Mouse (Mus musculus) frontal cortex, postnatal 36 days (tissue): ENCODE data around the gene Adgrg7.

Experiments used
- DNase-seq, 2 experiments: peaks; one replicate each; pipeline ENCODE4 v3.0.0; 2022; ENCODE audit warnings: low spot score in 2 of 2

The Adgrg7 gene

DNA sequence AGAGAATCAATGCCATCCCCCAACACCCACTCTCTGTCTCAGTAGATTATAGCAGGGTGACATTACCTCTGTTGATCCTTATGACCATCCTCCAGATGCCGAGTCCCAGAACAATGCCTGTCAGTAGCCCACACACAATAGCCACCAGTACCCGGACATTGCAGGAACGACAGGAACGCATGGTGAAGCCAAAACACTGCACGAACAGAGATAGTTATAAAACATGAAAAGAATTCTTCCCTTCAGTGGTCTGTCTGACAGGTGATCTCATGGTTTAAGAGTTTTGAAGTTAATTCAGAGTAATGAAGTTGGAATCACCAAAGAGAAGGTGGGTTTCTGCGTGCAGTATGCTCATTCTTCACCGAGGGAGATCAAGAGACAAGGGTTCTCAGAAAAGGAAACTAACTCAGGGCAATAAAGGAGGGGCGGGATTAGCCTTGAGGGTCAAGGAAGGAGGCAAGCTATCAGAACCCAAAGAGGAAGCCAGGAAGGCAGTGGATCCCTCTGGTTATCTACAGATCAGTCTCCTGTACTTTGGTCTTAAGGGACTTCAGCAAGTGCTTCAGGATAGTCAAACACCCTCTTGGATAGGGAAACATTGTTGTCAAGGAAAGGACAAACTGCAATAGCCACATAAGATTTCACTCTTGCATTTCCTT is at the start of gene Adgrg7:
TSS of gene Adgrg7 (minus strand) at position 375 of the 659 bp plus-strand sequence.
- no peak for DNase-seq

DNA sequence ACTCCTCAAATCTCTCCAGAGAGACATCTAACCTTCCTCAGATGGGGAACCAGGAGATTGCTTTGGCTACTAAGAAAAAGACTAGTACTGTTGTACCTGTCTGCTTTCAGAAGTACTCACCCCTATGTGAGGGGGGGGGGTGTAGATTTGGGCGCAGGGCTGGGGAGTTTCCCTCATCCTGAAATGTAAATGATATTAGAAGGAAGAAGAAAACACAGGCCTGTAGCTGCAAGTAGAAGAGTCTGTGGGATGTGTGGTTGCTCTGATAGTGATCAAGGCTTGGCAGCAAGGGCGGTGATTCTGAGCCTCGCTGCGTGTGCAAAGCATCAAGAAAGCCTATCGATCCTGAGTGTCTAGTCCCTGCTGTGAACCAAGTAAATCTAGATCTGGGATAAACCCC is 47.3 kb upstream of the Adgrg7 start:
- no peak for DNase-seq

DNA sequence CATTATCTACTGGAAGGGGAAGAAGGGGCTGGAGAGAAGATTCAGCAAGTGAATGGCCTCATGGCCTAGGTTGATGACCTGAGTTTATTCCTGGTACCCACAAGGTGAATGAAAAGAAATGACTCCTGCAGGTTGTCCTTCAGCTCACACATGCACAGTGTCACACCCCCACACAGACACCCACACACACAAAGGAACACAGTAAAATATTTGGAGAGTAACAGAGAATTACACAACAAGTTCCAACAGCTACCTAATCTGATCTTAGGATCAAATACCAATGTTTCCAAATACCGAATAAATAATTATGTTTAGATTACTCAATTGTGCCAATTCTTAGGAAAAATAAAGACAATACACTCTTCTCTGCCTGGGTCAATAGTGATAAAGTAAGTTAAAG is 37.7 kb upstream of the Adgrg7 start:
- DNase-seq: no peak

DNA sequence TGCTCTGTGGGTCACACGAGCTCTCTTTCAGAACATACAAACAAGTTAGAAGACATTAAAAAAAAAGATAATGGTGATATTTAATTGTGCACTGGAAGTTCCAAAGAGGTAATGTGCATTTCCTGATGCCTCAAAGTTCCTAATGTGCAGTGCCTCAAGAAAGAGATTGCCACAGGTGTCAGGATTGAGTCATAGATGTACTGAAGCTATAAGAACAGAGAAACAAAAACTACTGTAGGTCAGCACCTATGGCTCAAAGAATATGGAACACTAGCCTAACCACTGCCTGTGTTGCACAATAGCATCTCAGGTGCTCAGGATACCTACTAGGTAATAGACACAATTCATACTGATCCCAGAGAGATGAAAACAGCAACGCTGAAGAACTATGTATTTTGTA is 36.3 kb upstream of the Adgrg7 start:
- DNase-seq: no peak

DNA sequence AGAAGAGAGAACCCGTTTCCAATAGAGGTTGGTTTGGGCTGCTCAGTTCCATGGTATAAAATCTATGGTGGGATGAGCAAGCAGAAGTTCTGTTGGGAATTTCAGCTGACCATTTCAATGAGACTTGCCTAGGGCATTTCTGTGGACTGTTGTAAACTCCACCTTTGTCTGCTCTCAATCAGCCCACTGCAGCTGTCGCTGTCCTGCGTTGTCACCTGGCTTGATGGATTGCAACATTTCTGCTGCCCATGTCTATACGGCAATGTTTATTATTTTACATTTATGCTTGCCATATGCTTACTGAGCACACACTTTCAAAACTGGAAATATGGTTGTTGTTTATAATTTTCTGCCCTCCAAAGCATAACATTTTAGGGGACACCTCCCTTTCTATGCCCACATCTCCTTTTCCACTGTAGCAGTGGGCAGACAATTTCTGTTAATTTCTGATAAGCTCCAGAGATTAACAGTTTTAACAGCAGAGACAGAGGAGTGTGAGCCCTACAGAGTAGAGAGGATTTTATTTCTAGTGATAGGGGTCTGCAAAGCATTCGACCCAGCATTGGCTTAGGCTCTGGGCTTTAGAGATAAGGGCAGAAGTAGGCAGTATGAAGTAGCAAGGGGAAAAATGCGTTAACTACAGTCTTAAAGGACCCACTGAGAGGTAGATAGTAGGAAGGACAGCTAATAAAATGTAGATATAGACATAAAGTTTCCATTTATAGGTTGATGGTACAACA is 5.9 kb upstream of the Adgrg7 start:
- no peak for DNase-seq

DNA sequence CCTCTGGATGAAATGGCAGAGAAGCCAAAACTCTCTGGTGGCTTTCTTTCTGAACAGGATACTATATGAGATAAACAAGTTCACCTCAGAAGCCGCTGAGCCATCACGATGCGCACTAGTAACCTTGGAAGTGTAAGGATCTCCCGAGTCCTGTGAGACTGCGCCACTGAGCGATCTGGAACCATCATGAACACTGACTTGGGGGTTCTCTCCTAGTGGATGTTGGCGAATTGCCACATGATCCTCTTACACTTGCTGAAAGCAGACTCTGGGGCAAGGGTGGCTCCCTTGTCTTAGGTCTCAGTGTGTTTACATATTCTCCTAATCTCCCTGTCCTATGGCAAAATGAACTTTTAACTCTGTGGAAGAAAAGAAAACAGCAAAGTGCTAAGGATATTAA is 5.3 kb upstream of the Adgrg7 start:
- DNase-seq: no peak

DNA sequence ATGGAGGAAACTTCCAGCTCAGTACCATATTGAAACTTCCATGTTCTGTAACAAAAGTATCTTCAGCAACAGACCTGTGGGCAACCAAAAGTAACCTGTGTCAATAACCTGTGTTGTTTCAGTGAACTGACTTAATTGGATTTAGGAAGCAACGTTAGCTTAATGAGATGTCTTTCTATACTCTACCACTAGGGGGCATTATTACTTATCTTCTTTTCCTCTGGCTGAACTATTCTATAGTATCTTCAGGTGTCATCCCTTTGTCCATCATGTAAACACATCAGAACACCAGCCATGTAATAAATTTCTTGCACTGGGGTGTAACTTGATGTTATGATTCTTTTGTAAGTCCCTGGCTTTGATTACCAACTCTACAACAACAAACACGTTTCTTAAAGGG is 4.8 kb upstream of the Adgrg7 start:
- no peak for DNase-seq

DNA sequence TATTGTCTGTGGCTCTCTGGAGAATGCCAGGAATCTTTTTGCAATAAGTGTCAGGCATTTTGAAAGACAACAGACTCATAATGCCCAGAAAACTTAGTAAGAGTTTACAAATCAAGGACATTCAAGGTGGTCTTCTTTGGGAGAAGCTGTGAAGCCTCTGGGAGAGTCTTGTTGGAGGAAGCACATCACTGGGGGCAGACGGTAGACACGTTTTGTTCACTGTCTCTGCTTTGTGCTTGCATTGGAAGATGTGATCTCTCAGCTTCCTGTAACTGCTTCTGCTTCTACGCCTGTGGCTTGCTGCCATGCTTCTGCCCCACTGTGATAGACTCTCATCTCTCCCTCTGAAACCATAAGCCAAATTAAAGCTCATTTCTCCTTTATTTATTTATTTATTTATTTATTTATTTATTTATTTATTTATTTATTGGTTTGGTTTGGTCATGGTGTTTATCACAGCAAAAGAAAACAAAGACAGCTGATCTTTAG is 3.9 kb upstream of the Adgrg7 start:
- no peak for DNase-seq

DNA sequence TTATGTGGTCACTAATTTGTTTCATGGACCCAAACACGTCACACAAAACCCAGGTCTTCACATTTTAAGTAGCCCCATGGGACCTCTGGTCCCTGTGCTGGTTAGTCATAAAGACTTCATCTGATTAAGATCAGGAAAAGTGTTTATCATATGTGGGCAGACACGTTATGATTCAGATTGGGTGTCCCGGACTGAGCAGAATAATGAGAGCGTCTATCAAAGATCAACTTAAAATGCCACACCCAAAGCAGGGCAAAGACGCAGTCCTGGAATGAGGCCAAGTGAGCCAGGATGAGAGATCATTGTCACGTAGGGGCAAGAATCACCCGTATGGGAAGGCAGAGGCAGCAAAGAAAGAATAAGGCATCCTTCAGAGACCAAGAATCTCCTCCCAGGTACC is 3.2 kb upstream of the Adgrg7 start:
- no peak for DNase-seq

DNA sequence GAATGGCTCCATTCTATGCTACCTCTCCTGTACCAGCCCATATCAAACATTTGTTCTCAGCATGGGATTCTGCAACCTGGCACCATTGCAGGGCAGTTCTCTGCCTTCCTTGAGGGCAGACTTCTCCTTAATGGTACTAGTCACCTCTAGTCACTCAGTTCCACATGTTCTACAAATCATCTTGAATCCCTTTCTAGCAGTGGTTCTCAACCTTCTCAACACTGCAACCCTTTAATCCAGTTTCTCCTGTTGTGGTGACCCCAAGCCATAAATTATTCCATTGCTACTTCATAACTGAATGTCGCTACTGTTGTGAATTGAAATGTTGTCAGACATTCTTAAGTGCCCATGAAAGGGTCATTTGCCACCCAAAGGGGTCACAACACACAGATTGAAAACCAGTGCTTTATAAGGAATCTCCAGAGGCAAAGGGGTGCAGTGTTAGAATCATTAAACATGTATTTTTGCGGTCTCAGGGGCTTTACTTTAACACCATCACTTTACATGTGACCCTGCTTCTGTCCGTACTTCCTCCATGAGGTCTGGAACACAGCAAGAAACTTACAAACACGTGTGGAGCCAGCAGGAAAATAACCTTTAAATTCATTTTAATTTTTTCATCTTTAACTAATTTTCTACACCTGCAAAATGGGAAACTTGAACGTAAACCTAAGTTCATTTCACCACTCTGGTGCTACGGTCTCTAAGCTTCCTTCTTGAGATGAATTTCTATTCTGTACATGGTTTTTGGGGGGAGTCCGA is 1.1 kb downstream of the Adgrg7 start:
- DNase-seq: no peak

DNA sequence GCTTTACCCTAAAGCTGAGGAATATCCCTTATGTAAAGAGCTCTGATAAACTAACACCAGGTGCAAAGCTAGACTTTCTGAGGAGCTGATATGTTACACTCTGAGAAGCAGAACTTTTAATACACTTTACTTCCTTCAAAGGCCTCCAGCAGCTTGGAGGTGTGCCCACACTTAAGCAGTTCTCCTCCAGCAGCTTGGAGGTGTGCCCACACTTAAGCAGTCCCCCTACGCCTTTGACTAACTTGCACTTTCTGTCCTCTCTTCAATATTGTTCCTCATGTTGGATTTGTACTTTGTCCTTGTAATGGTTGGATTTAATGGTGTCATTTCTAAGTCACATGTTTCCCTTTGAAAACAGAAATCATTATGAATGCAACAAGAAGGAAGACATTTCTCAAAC is 1.9 kb downstream of the Adgrg7 start:
- DNase-seq: no peak

DNA sequence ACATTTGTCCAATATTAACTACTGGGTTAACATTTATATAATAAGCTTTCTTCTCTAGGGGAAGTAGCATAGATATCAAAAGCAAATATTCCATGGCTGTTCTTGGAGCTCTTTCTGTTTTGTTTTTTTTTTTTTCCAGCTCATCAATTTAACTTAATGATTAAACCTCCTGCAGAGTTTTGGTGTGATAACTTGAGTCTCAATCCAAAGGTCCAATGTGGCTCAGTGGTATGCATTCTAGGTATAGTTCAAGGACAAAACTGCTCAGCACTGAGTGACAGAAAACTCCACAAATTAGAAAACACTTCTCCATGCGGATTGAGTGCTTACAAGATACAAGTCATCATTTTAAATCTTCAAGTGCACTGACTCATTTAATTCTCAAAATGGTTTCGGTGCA is 9.7 kb downstream of the Adgrg7 start:
- DNase-seq: no peak

DNA sequence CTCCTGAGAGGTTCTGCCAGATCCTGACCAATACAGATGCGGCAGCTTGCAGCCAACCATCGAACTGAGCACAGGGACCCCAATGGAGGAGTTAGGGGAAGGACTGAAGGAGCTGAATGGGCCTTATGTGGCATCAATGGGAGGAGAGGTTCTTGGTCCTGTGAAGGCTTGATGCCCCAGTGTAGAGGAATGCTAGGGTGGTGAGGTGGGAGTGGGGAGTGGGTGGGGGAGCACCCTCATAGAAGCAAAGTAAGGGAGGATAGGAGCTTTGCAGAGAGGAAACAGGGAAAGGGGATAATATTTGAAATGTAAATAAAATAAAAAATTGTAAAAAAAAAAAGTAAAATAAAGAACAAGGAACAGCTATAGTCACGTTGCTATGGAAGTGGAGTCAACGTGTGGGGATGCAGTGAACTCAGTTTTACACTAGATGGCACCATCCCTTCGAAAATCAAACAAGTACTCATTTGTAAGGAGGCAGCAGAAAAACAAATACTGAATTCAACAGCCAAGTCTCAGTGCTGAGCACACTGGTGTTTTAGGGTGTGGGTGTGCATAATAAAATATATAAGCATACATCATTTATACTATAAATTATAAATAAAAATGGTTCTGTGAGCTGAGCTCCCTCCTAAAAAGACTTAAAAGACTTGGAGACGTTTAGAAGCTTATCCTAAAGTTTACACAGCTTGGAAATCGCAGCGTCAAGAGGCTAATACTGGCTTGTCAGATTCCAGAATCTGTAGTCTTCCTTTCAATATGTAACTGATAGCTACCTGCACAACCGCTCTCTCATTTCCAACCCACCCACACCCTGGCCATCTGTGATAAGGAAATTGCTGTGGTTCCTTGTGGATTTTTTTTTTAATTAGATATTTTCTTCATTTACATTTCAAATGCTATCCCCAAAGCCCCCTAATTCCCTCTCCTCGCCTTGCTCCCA is 24.2 kb downstream of the Adgrg7 start:
- peak; percentile 48 to 77 for DNase-seq

DNA sequence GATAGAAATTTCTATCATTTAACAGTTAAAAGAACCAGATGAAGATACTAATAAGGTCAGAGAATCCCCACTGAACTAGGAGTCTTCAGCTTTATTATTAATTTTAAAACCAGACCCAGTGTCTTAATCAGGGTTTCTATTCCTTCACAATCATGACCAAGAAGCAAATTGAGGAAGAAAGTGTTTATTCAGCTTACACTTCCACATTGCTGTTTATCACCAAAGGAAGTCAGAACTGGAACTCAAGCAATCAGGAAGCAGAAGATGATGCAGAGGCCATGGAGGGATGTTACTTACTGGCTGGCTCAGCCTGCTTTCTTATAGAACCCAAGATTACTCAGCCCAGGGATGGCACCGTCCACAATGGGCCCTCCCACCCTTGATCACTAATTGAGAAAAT is 66.6 kb downstream of the Adgrg7 start:
- DNase-seq: no peak

DNA sequence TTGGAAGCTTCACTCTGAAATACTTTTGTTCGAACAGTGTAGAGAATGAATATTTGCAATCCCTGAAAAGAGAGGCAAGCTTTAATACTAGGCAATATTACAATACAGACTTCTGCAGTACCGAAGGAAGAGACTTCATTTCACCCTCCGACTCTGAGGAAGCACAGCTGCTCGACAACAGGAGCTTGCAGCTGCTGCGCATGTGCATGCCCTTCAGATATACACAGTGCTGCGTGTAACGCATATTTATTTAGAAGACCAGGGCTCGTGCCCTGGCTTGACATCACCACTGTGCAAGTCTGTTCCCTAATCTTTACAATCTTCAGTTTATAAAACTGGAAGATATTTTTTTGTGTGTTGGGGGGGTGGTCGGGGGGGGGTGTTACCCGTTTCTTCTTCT is 70.7 kb downstream of the Adgrg7 start:
- no peak for DNase-seq

DNA sequence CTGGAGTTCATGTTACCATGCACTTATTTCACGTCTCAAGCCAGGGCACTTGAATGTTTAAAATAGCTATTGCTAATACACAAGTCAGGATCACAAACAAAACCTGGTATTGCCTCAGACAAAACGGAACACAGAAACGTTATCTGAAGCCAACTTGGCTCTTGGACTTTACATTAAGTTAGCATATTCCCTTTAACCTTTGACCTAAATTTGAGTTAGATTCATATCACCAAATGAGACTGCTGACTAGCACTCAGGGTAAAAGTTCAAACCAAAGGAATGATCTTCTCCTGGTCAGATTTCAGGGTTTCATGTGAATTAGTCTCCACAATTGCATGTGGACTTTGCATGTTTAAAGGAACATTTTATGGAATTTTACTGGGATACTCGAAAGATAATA is 73.3 kb downstream of the Adgrg7 start:
- DNase-seq: no peak

DNA sequence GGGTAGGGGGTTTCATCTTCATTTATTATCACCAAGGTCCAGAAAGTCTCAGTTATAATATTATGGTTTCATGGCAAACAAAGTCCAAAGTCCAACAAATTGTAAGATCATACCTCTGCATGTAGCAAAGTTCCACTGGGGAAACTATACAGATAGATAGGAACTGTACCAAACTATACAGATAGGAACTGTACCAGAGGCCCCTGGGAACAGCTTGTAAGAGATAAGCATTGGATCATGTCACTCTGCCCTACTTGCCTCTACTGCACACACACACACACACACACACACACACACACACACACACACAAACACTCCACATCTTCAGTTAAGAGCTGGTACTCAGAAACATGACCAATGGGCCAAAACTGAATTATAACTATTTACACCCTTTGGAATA is 76.6 kb downstream of the Adgrg7 start:
- no peak for DNase-seq

DNA sequence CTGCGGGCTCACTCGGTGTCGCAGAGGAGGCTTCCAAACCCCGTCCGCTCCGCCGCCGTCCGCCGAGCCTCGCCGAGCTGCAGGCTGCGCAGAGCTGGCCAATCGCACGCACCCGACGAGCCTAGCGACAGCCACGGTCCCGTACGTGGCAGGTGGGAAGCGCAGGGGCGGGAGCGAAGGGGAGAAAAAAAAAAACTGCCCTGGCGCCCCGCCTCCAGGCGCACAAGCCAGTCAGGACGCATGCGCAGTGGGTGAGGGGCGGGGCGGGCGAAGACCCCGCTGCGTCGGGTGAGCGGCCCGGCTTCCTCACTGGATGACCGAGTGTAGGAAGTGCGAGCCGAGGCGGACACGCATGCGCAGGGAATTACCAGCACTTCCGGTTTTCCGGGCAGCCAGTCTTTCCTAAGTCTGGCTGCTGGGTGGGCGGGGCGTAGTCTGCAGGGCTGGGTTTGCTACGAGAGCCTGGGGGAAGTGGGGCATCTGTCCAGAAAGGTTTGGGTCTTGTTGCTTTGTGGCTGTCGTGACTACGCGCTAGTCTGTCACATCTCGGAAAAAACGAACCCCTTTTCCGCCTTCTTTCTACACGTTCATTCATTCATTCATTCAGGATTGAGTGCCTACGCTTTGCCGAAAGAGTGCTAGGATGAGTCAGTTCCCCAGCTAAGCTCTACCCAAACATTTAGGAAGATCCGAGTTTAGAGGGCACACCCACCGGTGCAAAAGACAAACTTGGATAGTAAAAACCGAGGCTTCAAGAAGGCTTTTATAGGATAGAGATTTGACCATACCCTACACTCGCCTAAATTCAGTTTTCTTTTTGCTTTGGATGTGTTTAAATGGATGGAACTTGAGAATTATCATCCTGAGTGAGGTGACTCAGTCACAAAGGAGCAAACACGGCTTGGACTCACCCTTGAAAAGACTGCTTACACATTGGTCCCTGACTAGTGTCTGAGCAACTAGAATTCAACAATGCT is 78.1 kb downstream of the Adgrg7 start, which contains the start of gene Tfg:
TSS of gene Tfg (minus strand) at position 227 of the 977 bp plus-strand sequence.
- DNase-seq: peak; percentile 99

DNA sequence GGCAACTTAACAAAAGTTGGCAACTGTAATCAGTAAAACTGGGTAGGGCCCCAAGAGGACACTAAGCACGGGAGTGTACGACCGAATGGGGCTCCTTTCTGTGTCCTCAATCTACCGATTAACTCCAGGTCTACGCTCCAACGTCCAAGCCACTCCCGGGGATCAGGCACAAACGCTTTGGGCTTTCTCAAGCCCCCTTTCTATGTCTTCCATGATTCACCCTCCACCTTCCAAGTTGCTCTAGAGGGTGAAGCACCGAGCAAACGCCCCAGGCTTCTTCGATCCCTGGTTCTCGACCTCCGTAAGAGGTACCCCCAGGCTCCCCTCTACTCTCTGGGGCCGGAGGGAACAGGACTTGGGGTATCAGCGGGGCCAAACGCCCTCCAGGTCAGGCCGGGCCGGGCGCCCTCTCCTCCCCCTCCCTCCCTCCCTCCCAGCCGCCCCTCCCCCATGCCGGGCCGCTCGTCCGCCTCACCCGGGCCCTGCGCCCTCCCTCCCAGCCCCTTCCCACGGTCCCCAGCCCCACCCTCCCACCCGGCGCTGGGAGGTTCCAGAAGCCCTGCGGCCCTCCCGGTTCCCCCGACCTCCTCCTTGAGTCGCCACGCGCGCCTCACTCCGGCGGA is 79.0 kb downstream of the Adgrg7 start:
- peak; percentile 15 to 17 for DNase-seq

DNA sequence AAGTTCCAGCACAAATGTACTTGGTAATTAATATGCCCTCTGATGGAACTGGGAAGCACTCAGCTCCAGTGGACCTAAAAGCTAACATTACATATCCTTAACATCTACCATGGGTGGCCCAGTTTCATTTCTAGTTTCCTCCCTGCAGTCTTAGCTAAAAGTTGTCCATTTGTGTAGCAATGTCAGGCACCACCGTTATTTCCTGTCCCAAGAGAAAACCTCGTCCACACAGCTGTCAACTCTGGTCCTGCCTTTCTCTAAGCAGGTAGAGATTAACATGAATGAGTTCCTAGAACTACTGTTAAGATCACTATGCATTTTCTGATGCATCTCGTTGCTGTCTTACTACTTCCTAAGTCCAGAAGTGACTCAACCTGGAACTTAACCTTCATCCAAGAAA is 80.0 kb downstream of the Adgrg7 start:
- no peak for DNase-seq
